Mouse (Mus musculus) cortical plate, adult 2 months (tissue): ENCODE data around the gene Tcp11l2. TPM values are rescaled to one million over a fixed set of nuclear protein-coding genes. Genes with fewer than 3 reads are reported as not detected.
A peak's percentile ranks its signal among the peaks of the same experiment; 100 is the strongest.

Experiments
- H3K27ac ChIP-seq: fragments of 200-500 bp; 2 replicates; pipeline ENCODE4 v1.5.1; 2012; ENCODE audit warnings: low read length, control low read depth, inconsistent platforms; ENCODE audit not compliant: insufficient read depth
- H3K4me1 ChIP-seq: fragments of 200-500 bp; 2 replicates; pipeline ENCODE4 v1.6.1; 2011; ENCODE audit warnings: low read length; ENCODE audit not compliant: control insufficient read depth, insufficient read depth
- H3K4me3 ChIP-seq: fragments of 200-500 bp; 2 replicates; pipeline ENCODE4 v1.5.1; 2011; ENCODE audit warnings: mild to moderate bottlenecking, low read length, control low read depth; ENCODE audit not compliant: insufficient read depth
- CTCF ChIP-seq: fragments of 200-500 bp; IDR thresholded peaks from 2 replicates; pipeline ENCODE4 v1.5.1; 2011; ENCODE audit warnings: mild to moderate bottlenecking, control low read depth, low read length; ENCODE audit not compliant: insufficient read depth; ENCODE audit errors: extremely low read depth
- POLR2A ChIP-seq: fragments of 200-500 bp; IDR thresholded peaks from 2 replicates; pipeline ENCODE4 v1.6.1; 2011; ENCODE audit warnings: mild to moderate bottlenecking, low read length, control low read depth; ENCODE audit not compliant: insufficient read depth; ENCODE audit errors: extremely low read depth
- polyA plus RNA-seq: library from polyadenylated mRNA; depleted of rRNA; stranded (reverse); fragments of >200 nt; gene quantifications from 2 replicates; pipeline ENCODE4 v1.2.3, GENCODE M21; 2012

Gene Tcp11l2
- polyA plus RNA-seq, 1 experiment = 22.0 TPM

DNA sequence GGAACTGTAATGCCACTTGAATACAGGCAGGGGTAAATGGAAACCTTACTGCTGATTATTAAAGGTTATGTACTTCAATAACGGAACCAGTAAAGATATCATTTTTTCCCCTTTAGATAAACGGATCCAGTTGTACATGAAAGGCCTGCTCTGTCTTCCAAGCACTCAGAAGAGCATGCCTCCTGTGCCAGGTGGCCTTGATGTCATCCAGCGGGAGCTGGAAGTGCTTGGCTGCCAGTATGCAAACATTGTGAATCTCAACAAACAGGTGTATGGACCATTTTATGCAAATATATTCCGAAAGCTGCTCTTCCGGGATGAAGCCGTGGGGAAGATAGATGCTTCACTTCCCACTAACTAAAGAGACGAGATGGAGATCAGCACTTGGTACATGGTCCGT lies 36.9 kb downstream of the Tcp11l2 start:
- H3K27ac ChIP-seq = no peak overlapping the region
- TF ChIP-seq CTCF (no peak), POLR2A (no peak)
- no peaks in the 10 kb centered on the region for H3K4me1 ChIP-seq
- no peak overlapping the region for H3K4me3 ChIP-seq

DNA sequence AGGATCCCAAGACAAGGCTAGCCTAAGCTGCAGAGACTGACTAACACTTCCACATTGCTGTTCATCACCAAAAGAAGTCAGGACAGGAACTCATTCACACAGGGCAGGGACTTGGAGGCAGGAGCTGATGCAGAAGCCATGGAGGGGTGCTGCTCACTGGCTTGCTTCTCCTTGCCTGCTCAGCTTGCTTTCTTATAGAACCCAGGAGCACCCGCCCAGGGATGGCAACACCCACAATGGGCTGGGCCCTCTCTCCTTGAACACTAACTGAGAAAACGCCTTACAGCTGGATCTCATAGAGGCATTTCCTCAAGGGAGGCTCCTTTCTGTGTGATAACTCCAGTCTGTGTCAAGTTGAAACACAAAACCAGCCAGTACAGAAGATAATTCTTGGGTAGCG lies 38.6 kb downstream of the Tcp11l2 start:
- Histone ChIP-seq H3K4me3 (no peak overlapping the region), H3K27ac (no peak overlapping the region), H3K4me1 (no peaks in the 10 kb centered on the region)
- TF ChIP-seq CTCF = no peak
- TF ChIP-seq POLR2A = no peak

DNA sequence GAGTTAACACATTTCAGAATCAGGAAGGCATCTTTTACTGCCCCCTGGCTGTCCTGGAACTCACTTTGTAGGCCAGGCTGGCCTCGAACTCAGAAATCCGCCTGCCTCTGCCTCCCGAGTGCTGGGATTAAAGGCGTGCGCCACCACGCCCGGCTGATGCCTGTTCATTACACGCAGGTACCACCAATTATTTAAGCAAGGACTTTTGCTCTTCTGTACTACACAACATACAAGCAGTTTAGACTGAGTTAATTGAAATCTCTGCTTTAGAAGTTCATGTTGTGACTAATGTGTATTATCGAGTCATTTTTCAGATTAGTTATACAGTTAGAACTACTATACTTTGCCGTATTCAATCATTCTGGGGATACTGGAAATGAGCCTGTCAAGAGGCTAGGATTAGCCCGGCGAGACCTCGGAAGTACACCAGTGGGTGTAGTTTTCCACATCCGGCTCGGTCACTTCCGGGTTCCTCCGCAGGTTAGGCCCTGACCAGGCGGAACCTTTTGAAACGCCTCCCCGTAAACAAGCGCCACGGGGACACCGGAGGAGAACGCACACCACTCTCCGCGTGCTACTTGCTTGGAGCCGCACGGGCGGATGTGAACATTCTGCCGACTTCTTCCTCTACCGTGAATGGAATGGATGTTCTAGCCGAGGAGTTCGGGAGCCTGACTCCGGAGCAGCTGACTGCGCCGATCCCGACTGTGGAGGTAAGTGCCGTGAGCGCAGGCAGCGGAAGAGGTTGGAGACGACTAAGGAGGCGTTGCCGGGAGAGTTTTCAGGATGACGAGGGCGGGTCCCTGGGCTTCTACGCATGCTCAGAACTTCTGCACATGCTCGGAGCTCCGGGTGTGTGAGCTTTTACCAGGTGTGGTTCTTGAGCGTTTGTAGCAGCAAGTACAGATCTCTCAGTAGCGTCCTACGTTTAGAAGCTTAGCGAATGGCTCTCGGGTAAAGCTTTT lies 45.7 kb downstream of the Tcp11l2 start, which contains the start of gene Polr3b:
Gene Polr3b, plus strand, starts transcription at position 467 of the 965 bp plus-strand sequence.
- H3K4me3 ChIP-seq = peak within 1 kb of the TSS; percentile 46
- no peaks in the 10 kb centered on the region; the same call in 1 of the 2 replicates for H3K4me1 ChIP-seq
- H3K27ac ChIP-seq = peak within 1 kb of the TSS; percentile 18; the same call in 1 of the 2 replicates
- TF ChIP-seq CTCF = no peak
- peak; percentile 72 for TF ChIP-seq POLR2A

DNA sequence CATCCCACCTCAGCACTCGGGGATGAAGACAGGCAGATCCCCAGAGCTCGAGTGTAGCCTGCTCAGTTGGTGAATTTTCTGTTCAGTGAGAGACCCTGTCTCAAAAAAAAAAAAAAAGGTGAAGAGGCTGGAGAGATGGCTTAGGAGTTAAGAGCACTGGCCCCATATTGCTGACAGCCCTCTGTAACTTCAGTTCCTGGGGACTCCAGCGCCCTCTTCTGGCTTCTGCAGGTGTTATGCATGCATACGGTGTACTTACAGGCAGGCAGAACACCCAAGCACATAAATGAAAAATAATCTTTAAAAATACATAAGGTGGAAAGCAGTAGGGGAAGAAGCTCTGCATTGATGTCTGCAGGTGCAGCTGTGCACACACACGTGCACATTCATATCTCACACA lies 54.8 kb downstream of the Tcp11l2 start:
- TF ChIP-seq POLR2A = no peak
- TF ChIP-seq CTCF = 0 out of 2 replicates have a peak, but pooled peaks have one; percentile 20
- Histone ChIP-seq H3K27ac (no peak overlapping the region), H3K4me1 (no peaks in the 10 kb centered on the region)

DNA sequence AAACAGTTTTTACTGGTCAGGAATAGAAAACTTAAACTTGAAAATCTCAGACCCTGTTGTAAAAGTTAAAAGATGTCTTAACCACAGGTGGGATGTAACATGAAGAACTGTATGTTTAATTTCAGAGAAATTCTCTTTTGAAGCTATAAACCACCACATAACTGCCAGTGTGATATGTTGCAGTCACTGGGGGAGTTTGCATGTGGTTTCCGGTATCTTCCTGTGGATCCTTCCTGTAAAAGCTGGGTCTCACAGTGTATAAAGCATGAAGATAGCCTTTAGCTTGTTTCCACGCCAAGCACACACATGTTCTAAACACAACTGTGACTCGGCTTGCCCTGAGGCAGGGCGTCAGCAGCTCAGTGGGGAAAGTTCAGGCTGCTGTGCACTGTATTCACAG lies 55.6 kb downstream of the Tcp11l2 start:
- TF ChIP-seq CTCF (no peak), POLR2A (no peak)
- Histone ChIP-seq H3K4me1 (no peaks in the 10 kb centered on the region), H3K27ac (no peak overlapping the region), H3K4me3 (no peak overlapping the region)

More for the DNA sequence above, 54.8 kb downstream of the Tcp11l2 start:
- H3K4me3 ChIP-seq = no peak overlapping the region

DNA sequence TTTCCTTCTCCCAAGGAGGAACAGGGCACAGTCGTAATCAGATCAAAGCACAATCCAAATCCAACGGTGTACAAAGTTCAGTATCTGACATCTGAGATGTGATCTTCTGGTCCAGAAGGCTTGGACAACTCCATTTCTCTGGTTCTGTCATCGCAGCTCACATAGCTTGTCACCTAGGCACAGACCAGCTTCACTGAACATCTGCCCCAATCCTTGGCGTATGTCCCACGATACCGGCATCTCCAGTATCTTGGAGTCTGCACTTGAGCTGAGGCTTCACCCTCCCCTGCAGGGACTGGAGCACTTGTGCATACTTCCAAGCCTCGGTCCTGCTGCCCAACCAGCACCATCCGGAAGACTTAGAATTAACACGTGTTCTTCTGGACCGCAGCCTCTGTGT lies 60.2 kb downstream of the Tcp11l2 start:
- Histone ChIP-seq H3K4me1 (no peaks in the 10 kb centered on the region), H3K4me3 (no peak overlapping the region), H3K27ac (no peak overlapping the region)
- TF ChIP-seq CTCF (no peak), POLR2A (no peak)

DNA sequence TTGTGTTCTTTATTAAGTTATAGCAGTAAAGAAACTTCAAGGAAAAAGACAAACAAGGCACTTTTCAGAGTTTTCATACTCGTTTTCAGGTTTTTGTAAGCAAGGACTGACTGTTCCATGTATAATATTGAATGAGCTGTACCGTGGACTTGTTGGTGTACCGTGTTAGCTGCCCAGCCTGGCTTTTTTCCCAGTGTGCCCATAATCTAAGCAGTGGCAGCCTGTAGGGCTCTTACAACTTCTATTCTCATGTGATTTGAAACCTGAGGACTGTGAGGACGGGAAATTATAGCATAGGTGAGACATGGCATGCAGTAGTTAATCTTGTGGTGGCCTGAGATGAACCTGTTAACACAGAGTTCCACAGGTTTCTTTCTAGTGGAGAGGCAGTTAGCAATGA lies 62.0 kb downstream of the Tcp11l2 start:
- H3K27ac ChIP-seq = no peak overlapping the region
- H3K4me1 ChIP-seq = no peaks in the 10 kb centered on the region
- no peak overlapping the region for H3K4me3 ChIP-seq
- TF ChIP-seq CTCF (no peak), POLR2A (no peak)

DNA sequence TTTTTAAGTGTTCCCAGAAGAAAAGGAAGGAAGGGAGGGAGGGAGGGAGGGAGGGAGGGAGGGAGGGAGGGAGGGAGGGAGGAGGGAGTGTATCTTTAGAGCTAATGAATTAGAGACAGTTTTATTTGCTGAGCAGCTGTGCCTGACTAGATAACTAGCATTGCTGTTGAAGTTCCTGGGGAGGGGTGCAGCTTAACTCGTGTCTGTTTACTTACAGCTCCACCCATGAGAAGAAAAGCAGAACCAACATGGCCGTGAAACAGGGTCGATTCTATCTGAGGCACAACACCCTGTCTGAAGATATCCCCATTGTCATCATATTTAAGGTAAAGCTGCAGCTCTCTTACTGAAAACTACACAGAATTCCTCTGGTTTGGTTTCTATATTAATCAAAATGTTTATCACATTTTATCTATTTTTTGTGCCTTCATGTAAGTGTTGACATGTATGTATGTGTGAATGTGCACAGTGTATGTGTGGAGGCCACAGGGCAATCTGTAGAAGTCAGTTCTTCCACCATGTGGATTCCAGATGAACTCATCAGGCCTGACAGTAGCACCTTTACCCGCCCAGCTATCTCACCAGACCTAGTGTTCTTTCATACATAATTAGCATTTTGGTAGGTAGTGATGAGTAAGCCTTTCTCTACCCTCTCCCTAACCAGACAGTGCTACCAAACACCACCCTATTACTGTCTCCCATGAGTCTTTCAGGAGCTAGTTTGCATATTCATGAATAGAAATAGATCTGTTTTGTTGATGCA lies 63.3 kb downstream of the Tcp11l2 start:
- H3K27ac ChIP-seq = no peak overlapping the region
- TF ChIP-seq CTCF (no peak), POLR2A (no peak)
- H3K4me3 ChIP-seq = no peak overlapping the region
- H3K4me1 ChIP-seq = no peaks in the 10 kb centered on the region

DNA sequence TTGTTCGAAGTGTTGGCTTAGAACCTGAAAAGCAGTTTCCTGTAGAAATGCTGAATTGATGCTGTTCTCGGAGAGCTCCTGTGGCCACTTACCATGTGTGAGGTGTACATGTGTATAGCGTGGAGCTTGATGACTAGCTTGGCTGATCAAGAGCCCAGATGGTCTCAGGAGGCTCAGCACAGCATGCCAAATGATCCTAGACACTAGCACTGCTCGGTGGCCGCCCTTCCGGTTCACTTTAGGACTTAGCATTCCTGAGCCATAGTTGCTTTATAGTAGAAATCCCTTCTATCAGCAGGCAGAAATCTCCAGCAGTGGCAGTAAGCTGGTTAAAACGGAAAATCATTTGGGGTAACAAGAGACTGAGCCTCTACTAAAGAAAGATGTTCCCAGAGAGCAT lies 64.4 kb downstream of the Tcp11l2 start:
- Histone ChIP-seq H3K4me3 (no peak overlapping the region), H3K4me1 (no peaks in the 10 kb centered on the region), H3K27ac (no peak overlapping the region)
- TF ChIP-seq CTCF = no peak
- TF ChIP-seq POLR2A = no peak

DNA sequence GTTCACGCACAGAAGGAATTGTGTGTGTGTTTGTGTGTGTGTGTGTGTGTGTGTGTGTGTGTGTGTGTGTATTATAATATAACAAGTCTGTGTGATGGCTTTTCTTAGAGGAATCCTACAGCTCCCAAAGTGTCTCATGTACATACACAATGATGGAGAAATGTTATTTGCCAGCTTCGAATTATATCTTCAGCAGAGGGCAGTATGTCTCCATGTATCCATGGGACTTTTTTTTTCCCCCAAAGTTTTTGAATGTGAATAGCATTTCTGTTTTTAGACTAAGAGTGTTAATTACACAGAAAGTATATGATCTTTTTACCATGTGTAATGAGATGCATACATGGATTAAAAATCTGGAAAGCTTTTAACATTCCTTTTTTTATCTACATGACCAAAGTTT lies 65.2 kb downstream of the Tcp11l2 start:
- H3K4me3 ChIP-seq = no peak overlapping the region
- TF ChIP-seq POLR2A = no peak
- no peak for TF ChIP-seq CTCF
- H3K4me1 ChIP-seq = 0 out of 2 replicates have a peak, but pooled peaks cover under 1% of the 10 kb centered on the region
- no peak overlapping the region for H3K27ac ChIP-seq
